Mouse (Mus musculus) liver, embryonic 14.5 days (tissue): ENCODE measurements around the gene Adam15.

ENCODE experiments used
- CTCF ChIP-seq: IDR thresholded peaks from 2 replicates; pipeline ENCODE4 v1.5.1; 2016; ENCODE audit warnings: antibody characterized with exemption, low read depth, control low read depth
- EP300 ChIP-seq: IDR thresholded peaks from 2 replicates; pipeline ENCODE4 v1.6.1; 2016; ENCODE audit warnings: antibody characterized with exemption, low read depth

DNA sequence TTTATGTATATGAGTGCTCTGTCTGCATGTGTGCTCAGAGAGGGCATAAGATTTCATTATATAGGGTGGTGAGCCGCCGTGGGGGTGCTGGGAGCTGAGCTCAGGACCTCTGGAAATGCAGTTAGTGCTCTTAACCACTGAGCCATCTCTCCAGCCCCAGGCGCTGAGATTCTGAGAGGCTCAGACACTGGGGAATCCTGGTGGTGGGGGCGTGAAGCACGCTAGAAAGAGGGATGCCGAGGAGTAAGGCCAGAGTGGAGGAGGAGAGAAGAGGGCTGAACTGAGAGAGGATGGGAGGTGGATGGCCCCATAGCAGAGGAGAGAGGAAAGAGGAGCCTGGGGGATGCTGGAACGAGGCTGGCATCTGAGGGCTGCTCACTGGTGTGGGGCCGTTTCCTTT lies 14.8 kb upstream of the Adam15 start:
- TF ChIP-seq CTCF (no peak), EP300 (no peak)
